Mouse (Mus musculus): Measurements from ENCODE around the gene Cfap44. TPM values are rescaled to one million over a fixed set of nuclear protein-coding genes. Genes with fewer than 3 reads are reported as not detected.

Cfap44 gene
- 3.8 TPM for polyA plus RNA-seq (2015; fragmentation: Illumina TruSeq; extraction: RNeasy Lipid Tissue Mini Kit (QIAGEN cat#74804); ENCODE audit: low read depth, low replicate concordance)

DNA sequence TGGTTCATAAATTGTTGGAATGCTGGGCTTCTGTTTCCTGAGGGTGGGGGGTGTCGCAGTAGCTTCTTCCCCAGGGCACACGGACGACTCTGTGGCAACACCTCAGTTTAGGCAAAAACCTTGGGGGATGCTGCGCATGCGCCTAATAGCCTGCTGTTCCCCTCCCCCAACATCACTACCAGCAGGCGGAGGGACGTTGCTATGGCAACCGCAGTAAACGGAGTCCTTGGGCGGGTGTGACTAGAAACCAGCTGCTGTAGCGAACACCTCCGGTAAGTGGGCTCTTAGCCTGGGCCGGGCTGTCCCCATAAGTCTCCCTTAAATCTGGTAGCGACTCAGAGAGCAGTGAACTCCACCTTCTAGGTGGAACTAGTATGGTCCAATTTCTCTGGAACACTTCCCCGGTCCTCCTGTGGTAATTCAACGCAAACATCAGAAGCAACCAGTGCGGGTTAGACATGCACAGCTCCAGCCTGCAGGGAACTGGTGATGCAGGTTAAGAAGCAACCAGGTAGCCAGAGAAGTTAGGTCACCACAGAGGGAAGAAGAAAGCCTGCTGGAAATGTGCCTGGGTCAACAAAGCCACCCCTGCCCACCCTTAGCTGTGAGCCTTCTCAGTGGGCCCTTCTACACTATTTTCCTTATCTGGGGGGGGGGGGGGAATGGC is at the start of gene Cfap44:
Gene Cfap44, plus strand, starts transcription at position 220 of the 667 bp plus-strand sequence.

DNA sequence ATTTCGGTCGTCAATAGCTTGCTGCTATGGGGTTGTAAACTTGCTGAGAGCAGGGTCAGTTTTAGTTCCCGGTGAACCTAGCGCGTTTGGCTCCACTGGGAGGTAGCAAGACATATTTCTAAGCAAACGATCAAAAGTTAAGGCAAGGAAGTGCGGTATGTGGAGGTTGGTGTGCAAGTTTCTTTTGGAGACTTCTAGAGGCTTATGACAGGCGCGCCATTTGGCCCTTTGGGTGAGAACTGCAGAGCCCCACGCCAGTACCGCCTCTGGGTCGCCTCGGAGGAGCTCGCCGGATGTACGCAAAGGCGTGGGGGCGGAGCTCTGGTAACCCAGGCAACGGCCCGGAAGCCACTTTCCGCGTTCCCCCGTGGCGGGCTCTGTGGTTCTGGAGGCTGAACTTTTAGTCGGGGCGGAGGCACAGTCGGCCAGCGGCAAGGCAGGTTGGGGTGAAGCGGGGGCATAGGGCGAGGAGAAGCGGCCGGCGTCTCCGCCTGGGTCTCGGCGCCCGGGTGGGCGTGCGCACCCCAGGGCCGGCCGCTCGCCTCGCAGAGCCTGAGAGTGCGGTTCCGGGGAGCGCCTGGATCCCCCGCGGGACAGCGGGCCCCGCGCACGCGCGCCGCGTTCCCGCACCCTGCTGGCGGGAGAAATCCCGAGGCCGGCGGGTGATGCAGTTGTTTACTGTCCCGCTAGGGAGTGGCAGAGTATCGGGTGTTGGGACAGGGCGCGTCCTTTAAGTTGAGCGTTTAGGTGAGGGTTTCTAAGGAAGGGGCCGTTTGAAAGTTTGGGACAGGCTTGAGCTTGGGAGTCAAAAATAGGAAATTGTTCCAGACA is 47.3 kb upstream of the Cfap44 start, which contains the start of gene Spice1:
Gene Spice1, plus strand, starts transcription at position 51 of the 831 bp plus-strand sequence.

Other genes with a start within 250 kb of the Cfap44 start
- gene Usf3, start 221.6 kb upstream of the Cfap44 start, polyA plus RNA-seq (2015; fragmentation: Illumina TruSeq; extraction: RNeasy Lipid Tissue Mini Kit (QIAGEN cat#74804); ENCODE audit: low read depth, low replicate concordance): 14.6 TPM
- 32.7 TPM for gene Sidt1, start 61.6 kb upstream of the Cfap44 start, polyA plus RNA-seq (2015; fragmentation: Illumina TruSeq; extraction: RNeasy Lipid Tissue Mini Kit (QIAGEN cat#74804); ENCODE audit: low read depth, low replicate concordance)
- gene Spice1, start 47.7 kb upstream of the Cfap44 start, polyA plus RNA-seq (2015; fragmentation: Illumina TruSeq; extraction: RNeasy Lipid Tissue Mini Kit (QIAGEN cat#74804); ENCODE audit: low read depth, low replicate concordance): 16.0 TPM
- gene Boc, start 164.1 kb downstream of the Cfap44 start, polyA plus RNA-seq (2015; fragmentation: Illumina TruSeq; extraction: RNeasy Lipid Tissue Mini Kit (QIAGEN cat#74804); ENCODE audit: low read depth, low replicate concordance): 10.7 TPM